Mouse (Mus musculus) lung, embryonic 16.5 days (tissue): ENCODE data around the gene Prune1. TPM values are rescaled to one million over a fixed set of nuclear protein-coding genes. Genes with fewer than 3 reads are reported as not detected.

Source experiments
- ATAC-seq: fragments of 200-750 bp; cut with Nextera tagmentation; 2 replicates; pipeline ENCODE4 v1.8.0; 2017; ENCODE audit warnings: low read depth, mild to moderate bottlenecking, moderate library complexity
- H3K27ac ChIP-seq: fragments of 300-500 bp; sonication (generic); 2 replicates; pipeline ENCODE4 v1.5.1; 2014; ENCODE audit warnings: mild to moderate bottlenecking, control low read depth, low read length
- H3K27me3 ChIP-seq: fragments of 300-500 bp; sonication (generic); 2 replicates; pipeline ENCODE4 v1.6.1; 2014; ENCODE audit warnings: low read depth, low read length, mixed read lengths; ENCODE audit not compliant: control insufficient read depth, insufficient read depth
- H3K36me3 ChIP-seq: fragments of 300-500 bp; sonication (generic); 2 replicates; pipeline ENCODE4 v1.6.1; 2014; ENCODE audit warnings: low read length; ENCODE audit not compliant: control insufficient read depth, insufficient read depth
- H3K4me1 ChIP-seq: fragments of 300-500 bp; sonication (generic); replicated peaks from 2 replicates; pipeline ENCODE4 v1.6.1; 2014; ENCODE audit warnings: low read length, mixed read lengths; ENCODE audit not compliant: control insufficient read depth, insufficient read depth
- H3K4me2 ChIP-seq: fragments of 300-500 bp; sonication (generic); 2 replicates; pipeline ENCODE4 v1.6.1; 2014; ENCODE audit warnings: low read depth, low read length, control low read depth
- H3K4me3 ChIP-seq: fragments of 300-500 bp; sonication (generic); 2 replicates; pipeline ENCODE4 v1.5.1; 2014; ENCODE audit warnings: mild to moderate bottlenecking, low read length, control low read depth
- H3K9ac ChIP-seq: fragments of 300-500 bp; sonication (generic); 2 replicates; pipeline ENCODE4 v1.6.1; 2014; ENCODE audit warnings: low read length, control low read depth
- H3K9me3 ChIP-seq: fragments of 300-500 bp; sonication (generic); 2 replicates; pipeline ENCODE4 v1.6.1; 2016; ENCODE audit warnings: low read length; ENCODE audit not compliant: control insufficient read depth
- WGBS: fragments of 180-500 bp; shearing (Covaris S2); extraction: QIAGEN DNeasy Blood & Tissue Kit; methylation state at CpG from one replicate; pipeline ENCODE4 v1.1.7; 2014; 5-methylcytosine and 5-hydroxymethylcytosine counted together
- polyA plus RNA-seq: library from polyadenylated mRNA; unstranded; fragments of >200 nt; fragmentation: Nextera tagmentation; extraction: Ambion mirVana; gene quantifications from 2 replicates; pipeline ENCODE4 v1.2.1, GENCODE M21; 2015

Prune1 gene
- polyA plus RNA-seq, 1 experiment from 2014 or later, result 23.9 TPM

- Histone ChIP-seq H3K4me2 (no peak overlapping the region), H3K4me3 (no peak overlapping the region), H3K4me1 (peaks cover 8% of the 10 kb centered on the region; the same call in 1 of the 2 replicates), H3K27me3 (no peaks in the 10 kb centered on the region), H3K27ac (no peak overlapping the region), H3K9me3 (0 out of 2 replicates have a peak, but pooled peaks cover 2% of the 10 kb centered on the region), H3K36me3 (peaks cover 29% of the 10 kb centered on the region), H3K9ac (no peak overlapping the region)
- 59% methylated on average over 11 of the region's 11 CpGs for WGBS
- ATAC-seq, result no peak
Observed at GRCm38 (mm10) chr3:95293537-95293936, 11.7 kb upstream of the Prune1 start.

- no peak for ATAC-seq
- Histone ChIP-seq H3K9ac (no peak overlapping the region), H3K4me1 (peaks cover 8% of the 10 kb centered on the region; the same call in 1 of the 2 replicates), H3K36me3 (peaks cover 35% of the 10 kb centered on the region), H3K27me3 (no peaks in the 10 kb centered on the region), H3K4me2 (no peak overlapping the region), H3K4me3 (no peak overlapping the region), H3K27ac (no peak overlapping the region), H3K9me3 (0 out of 2 replicates have a peak, but pooled peaks cover 2% of the 10 kb centered on the region)
- 84% methylated on average over 2 of the region's 2 CpGs for WGBS
Observed at GRCm38 (mm10) chr3:95292899-95293298, 11.0 kb upstream of the Prune1 start.

- no peaks in the 10 kb centered on the region for H3K27me3 ChIP-seq
- H3K36me3 ChIP-seq, result peaks cover 37% of the 10 kb centered on the region
- H3K4me1 ChIP-seq, result peaks cover 6% of the 10 kb centered on the region; the same call in 1 of the 2 replicates
- no peak for ATAC-seq
- 77% methylated on average over 4 of the region's 4 CpGs for WGBS
- H3K9me3 ChIP-seq, result no peaks in the 10 kb centered on the region
- H3K4me2 ChIP-seq, result no peak overlapping the region
- H3K9ac ChIP-seq, result no peak overlapping the region
- no peak overlapping the region for H3K27ac ChIP-seq
- H3K4me3 ChIP-seq, result no peak overlapping the region
Observed at GRCm38 (mm10) chr3:95291041-95291440, 9.2 kb upstream of the Prune1 start.

- Histone ChIP-seq H3K4me3 (no peak overlapping the region), H3K9me3 (no peaks in the 10 kb centered on the region), H3K27me3 (no peaks in the 10 kb centered on the region), H3K4me2 (no peak overlapping the region), H3K27ac (no peak overlapping the region), H3K36me3 (peaks cover 35% of the 10 kb centered on the region), H3K4me1 (0 out of 2 replicates have a peak, but pooled peaks cover 4% of the 10 kb centered on the region), H3K9ac (no peak overlapping the region)
- WGBS, result 63% methylated on average over 6 of the region's 6 CpGs
- ATAC-seq, result no peak
Observed at GRCm38 (mm10) chr3:95290156-95290555, 8.3 kb upstream of the Prune1 start.

GRCm38 (mm10) chr3:95289419-95289818 lies 7.5 kb upstream of the Prune1 start:
- Histone ChIP-seq H3K9ac (no peak overlapping the region), H3K36me3 (peaks cover 27% of the 10 kb centered on the region), H3K4me2 (no peak overlapping the region), H3K9me3 (no peaks in the 10 kb centered on the region), H3K27me3 (no peaks in the 10 kb centered on the region), H3K4me1 (peaks cover 8% of the 10 kb centered on the region; the same call in 1 of the 2 replicates), H3K27ac (no peak overlapping the region), H3K4me3 (no peak overlapping the region)
- no peak for ATAC-seq
- 91% methylated on average over 4 of the region's 4 CpGs for WGBS

- WGBS, result 90% methylated on average over 3 of the region's 3 CpGs
- H3K27me3 ChIP-seq, result no peaks in the 10 kb centered on the region
- peaks cover 19% of the 10 kb centered on the region for H3K36me3 ChIP-seq
- no peak overlapping the region for H3K9ac ChIP-seq
- no peak overlapping the region for H3K4me3 ChIP-seq
- ATAC-seq, result no peak
- H3K4me2 ChIP-seq, result no peak overlapping the region
- H3K9me3 ChIP-seq, result no peaks in the 10 kb centered on the region
- peaks cover 13% of the 10 kb centered on the region; the same call in 1 of the 2 replicates for H3K4me1 ChIP-seq
- H3K27ac ChIP-seq, result no peak overlapping the region
Observed at GRCm38 (mm10) chr3:95287541-95287940, 5.7 kb upstream of the Prune1 start.

- H3K27me3 ChIP-seq, result no peaks in the 10 kb centered on the region
- no peak overlapping the region for H3K4me2 ChIP-seq
- no peaks in the 10 kb centered on the region for H3K9me3 ChIP-seq
- H3K27ac ChIP-seq, result no peak overlapping the region
- 76% methylated on average over 7 of the region's 7 CpGs for WGBS
- no peak overlapping the region for H3K9ac ChIP-seq
- ATAC-seq, result no peak
- peaks cover 13% of the 10 kb centered on the region; the same call in 1 of the 2 replicates for H3K4me1 ChIP-seq
- H3K4me3 ChIP-seq, result no peak overlapping the region
- peaks cover 17% of the 10 kb centered on the region for H3K36me3 ChIP-seq
Observed at GRCm38 (mm10) chr3:95286510-95286909, 4.6 kb upstream of the Prune1 start.

GRCm38 (mm10) chr3:95286011-95286410 lies 4.1 kb upstream of the Prune1 start:
- ATAC-seq, result no peak
- Histone ChIP-seq H3K9ac (peak overlapping the region; percentile 1; the same call in 1 of the 2 replicates), H3K36me3 (peaks cover 17% of the 10 kb centered on the region), H3K4me2 (no peak overlapping the region), H3K4me3 (no peak overlapping the region), H3K27me3 (no peaks in the 10 kb centered on the region), H3K27ac (no peak overlapping the region), H3K9me3 (no peaks in the 10 kb centered on the region), H3K4me1 (peaks cover 13% of the 10 kb centered on the region; the same call in 1 of the 2 replicates)
- 58% methylated on average over 5 of the region's 5 CpGs for WGBS

GRCm38 (mm10) chr3:95285390-95285789 lies 3.5 kb upstream of the Prune1 start:
- WGBS, result 90% methylated on average over 5 of the region's 5 CpGs
- Histone ChIP-seq H3K4me3 (no peak overlapping the region), H3K9ac (peak overlapping the region; percentile 1; the same call in 1 of the 2 replicates), H3K36me3 (peaks cover 14% of the 10 kb centered on the region), H3K27me3 (no peaks in the 10 kb centered on the region), H3K9me3 (no peaks in the 10 kb centered on the region), H3K4me1 (peaks cover 16% of the 10 kb centered on the region), H3K4me2 (no peak overlapping the region), H3K27ac (no peak overlapping the region)
- no peak for ATAC-seq
